Mouse (Mus musculus) megakaryocyte, embryonic 14.5 days (primary cell): ENCODE results near the gene Fam178b.

Experiments used
- FLI1 ChIP-seq: IDR thresholded peaks from 2 replicates; pipeline ENCODE4 v1.6.1; 2012; ENCODE audit warnings: low read length, inconsistent platforms, mixed read lengths
- GATA1 ChIP-seq: IDR thresholded peaks from 3 replicates; pipeline ENCODE4 v1.6.1; 2012; ENCODE audit warnings: mixed read lengths, low read length, inconsistent platforms, borderline replicate concordance

- TF ChIP-seq GATA1 (no peak), FLI1 (no peak)
These were observed 11.7 kb downstream of the Fam178b start for GRCm38 (mm10) chr1:36671260-36671659.
